Mouse (Mus musculus) urinary bladder, postnatal 4 days (tissue): Measurements from ENCODE around the gene Gpr179.
"Not testable (repeated sequence)": the region's sequence is repeated elsewhere in the genome, so short reads cannot be mapped to it uniquely, and the experiment has no call there.

Experiments
- DNase-seq, 2 experiments: peaks; one replicate each; pipeline ENCODE4 v3.0.0; 2021 to 2022; ENCODE audit warnings: low spot score in 2 of 2

Gpr179 gene

GRCm38 (mm10) chr11:97321197-97321596, 30.7 kb downstream of the Gpr179 start:
- no peak for DNase-seq

DNA sequence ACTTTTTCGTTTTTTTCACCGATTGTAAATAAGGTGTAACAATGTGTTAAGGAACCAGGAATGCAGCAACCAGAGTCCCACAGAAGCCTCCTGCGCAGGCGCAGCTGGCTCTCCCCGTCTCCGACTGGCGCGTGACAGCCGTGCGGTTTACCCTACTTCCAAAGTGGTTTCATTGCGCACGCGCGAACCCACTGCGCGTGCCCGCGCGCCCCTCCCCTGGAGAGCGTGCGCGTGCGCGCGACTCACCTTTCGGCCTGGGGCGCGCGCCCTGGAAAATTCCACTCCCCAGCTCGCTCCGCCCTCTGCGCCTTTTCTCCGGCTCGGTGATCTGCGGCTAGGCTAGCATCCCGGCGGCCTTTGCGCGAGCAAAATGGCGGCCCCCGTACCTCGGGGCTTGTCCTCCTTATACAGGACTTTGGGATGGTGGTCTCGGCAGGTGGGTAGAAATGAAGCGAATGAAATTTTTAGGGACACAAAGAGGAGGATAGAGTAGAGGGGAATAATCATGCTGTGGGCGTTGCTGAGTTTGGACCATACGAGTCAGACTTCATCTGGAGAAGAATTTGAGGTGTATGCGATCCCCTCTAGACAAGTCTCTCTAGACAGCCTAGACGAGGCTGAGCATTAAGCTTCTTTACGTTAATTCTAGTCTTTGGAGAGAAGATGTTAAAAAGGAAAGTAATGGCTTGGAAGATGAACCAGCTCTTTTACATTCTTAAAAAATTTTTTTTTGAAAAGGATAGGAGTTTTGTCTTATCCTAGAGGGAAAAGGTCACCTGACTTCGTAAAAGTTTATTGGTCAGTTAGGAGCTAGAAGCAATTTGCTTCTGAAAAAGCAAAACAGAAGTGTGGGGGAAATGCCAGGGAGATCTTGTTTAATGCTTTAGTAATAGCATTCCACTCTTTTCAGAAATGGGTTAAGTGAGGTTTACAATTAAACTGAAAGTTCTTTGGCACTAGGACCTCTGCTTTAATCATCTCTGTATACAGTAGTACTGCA, 36.1 kb downstream of the Gpr179 start, which contains the start of gene Mrpl45:
Mrpl45 (plus strand) TSS at position 213 of the 1,000 bp plus-strand sequence.
- DNase-seq, result peak; percentile 98

GRCm38 (mm10) chr11:97314751-97315503, 37.0 kb downstream of the Gpr179 start:
- no peak for DNase-seq

DNA sequence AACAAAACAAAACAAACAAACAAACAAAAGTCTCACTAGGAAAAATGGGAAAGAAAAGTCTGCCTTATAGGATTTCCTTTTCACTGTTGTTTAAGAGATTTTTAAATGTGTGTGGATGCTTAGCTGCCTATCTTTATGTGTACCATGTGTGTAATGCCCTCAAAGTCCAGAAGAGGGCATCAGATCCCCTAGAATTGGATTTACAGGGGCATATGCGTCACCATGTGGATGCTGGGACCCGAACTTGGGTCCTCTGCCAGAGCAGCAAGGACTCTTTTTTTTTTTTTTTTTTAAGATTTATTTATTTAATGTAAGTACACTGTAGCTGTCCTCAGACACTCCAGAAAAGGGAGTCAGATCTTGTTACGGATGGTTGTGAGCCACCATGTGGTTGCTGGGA, 37.8 kb downstream of the Gpr179 start:
- DNase-seq, result no peak

DNA sequence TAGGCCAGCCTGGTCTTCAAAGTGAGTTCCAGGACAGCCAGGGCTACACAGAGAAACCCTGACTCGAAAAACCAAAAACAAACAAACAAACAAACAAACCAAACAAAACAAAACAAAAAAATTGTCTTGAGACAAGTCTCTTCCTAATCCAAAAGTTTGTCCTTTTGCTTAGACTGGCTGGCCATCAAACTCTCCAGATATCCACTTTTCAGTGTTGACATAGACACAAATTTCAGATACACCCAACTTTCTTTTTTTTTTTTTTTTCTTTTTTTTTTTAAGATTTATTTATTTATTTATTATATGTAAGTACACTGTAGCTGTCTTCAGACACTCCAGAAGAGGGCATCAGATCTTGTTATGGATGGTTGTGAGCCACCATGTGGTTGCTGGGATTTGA, 39.0 kb downstream of the Gpr179 start:
- not testable (repeated sequence) for DNase-seq

GRCm38 (mm10) chr11:97310895-97311631, 40.8 kb downstream of the Gpr179 start:
- DNase-seq, result peak in 1 of 2 experiments; percentile 29

DNA sequence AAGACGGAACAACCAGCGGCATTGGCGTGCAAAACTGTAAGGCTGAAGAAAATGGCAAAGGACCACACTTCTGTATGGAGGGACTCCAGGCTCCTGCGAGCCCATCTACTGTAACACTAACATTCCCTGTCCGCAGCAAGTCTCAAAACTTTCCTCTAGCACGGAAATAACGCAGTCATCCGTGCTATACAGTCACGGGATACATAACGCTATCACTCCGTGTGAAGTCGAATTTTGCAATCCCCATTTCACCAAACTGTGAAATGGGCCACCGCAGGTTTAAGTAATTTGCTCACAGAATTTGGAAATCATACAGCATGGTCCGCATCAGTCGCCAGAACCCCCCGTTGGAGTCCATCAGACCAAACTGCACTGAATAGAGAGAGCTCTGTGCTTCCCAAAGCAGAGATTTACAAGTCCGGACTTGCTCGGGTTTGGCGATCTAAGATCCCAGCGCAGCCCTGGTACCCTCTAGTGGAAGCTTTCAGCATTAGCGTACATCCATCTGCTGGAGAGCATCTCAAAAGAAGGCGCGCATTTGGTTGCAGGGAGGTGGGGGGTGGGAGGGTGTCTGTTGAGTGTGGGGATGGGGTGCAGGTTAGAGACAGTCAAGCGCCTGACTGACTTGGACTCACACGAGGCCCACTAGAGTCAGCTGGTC, 41.8 kb downstream of the Gpr179 start:
- DNase-seq, result peak in 1 of 2 experiments; percentile 68

- peak in 1 of 2 experiments; percentile 67 for DNase-seq
These were observed 42.4 kb downstream of the Gpr179 start for GRCm38 (mm10) chr11:97309451-97309836.

DNA sequence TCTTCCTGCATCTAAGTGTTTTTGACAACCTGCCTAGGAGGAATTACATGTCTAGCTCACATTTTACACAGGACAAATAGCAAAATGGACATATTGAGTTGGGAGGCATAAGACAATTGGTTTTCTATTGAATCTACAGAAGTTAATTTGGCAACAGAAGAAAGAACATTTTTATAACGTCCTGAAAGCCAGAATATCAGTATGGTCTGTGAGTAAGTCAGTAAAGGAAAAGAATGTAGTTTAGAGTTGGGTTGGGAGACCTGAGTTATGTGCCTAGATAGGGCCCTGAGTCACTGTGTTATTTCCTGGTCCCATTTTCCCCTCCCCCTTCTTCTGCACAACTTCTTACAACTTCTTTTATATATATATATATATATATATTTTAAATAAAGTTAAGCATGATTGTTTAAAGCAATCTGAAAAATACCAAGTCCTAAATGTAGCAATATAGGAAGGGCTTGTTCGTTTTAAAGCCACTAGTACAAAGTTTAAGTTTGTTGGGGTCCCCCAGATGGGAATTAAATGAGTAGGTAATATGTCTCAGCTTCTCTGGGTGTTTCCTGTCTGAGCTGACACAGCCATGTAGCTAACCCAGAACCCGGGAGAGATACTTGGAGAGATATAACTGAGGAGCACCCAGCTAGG, 42.9 kb downstream of the Gpr179 start:
- no peak for DNase-seq

DNA sequence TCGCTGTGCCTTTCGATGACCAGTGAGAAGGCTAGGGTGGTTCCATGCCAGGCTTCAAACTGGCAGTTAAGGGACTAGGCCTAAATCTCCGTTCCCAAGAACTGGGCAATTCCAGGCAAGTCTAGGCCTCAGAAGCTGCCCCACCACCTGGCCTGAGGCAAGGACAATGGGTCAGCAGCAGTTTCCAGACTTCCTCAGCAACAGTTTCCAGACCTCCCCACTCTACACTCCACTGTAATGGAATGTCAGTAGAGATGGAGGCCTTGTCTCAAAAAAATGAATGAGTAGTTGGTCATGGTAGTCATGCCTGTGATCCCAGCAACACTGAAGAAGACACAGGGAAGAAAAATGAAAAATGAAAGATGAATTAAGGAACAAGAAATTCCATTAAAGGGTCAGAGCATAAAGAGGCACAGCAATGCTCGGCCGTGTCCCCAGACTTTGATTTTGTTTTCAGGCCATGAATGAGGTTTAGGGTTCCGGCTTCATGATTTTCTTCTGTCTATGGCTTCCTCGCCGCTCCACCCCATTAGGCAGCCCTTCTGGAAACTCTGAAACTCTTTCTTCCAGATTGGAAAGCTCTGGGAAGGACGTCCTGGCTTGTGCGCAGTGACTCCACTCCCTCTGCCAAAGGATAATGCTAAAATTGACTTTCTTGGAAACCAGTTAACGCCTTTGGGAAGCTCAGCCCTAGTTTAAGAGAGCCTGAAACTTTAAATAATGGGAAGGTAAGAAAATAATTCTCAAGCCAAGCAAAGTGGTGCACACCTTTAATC, 44.4 kb downstream of the Gpr179 start:
- DNase-seq, result no peak

DNA sequence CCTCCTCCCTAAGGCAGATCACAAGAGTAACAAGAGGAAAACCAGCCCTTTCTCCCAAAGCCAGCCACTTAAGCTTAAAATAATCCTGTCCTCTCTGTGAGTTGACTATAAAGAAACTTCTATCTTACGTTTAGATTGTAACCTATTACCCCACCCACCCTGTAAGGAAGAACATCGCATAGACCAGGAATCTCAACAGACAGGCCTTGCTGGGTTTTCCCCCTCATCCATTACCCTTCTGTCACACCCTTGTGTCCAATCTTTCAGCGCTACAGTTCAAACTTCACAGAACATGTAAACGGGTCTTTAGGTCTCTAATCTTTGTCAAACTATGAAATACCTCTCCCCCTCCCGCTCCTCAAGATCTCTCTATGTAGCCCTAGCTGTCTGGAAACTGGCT, 47.2 kb downstream of the Gpr179 start:
- DNase-seq, result no peak

DNA sequence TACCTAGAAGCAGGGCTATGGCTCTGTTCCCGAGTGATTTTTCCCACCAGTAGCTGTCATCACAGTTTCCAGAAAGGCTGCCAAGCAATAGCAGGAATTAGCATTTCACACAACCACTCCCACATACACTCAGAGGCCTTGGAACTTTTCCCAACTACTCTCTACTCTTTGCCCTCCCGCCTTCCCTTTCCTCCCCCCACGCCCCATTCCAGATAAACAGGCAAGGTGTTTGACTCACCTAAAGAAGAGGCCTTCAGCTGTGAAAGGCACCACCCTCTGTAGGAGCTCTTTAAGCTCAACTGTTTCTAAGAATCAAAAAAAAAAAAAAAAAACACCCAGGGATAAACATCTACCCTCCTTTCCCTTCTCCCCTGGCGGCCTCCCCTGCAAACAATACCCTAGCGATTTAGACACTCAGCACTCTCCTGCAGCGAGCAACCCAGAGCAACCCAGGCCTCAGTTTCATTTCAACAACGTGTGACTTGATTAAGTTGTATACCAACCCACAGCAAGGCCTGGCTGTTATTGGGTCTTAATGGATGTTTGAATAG, 49.6 kb downstream of the Gpr179 start:
- DNase-seq, result no peak

DNA sequence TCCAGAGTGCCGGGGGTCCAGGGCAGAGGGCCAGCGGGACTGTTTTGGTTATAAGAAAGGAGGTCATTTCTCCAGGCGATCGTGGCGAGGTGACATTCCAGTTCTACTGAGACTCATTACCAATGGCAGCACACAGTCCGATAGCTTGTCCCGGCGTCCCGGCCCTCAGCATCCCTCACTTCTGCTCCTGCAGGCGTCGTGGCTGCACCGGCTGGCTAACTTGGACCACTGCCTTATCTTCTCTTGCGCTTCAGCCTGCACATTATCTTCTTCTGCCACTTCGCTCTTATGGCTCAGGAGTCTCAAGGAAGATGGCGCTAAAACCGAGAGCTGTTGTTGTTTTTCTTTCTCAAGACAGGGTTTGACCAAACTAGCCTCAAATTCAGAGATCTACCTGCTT, 50.5 kb downstream of the Gpr179 start:
- no peak for DNase-seq

- DNase-seq, result no peak
These were observed 51.9 kb downstream of the Gpr179 start for GRCm38 (mm10) chr11:97299939-97300338.

GRCm38 (mm10) chr11:97296542-97296941, 55.3 kb downstream of the Gpr179 start:
- no peak for DNase-seq

- no peak for DNase-seq
These were observed 59.1 kb downstream of the Gpr179 start for GRCm38 (mm10) chr11:97292731-97293130.

DNA sequence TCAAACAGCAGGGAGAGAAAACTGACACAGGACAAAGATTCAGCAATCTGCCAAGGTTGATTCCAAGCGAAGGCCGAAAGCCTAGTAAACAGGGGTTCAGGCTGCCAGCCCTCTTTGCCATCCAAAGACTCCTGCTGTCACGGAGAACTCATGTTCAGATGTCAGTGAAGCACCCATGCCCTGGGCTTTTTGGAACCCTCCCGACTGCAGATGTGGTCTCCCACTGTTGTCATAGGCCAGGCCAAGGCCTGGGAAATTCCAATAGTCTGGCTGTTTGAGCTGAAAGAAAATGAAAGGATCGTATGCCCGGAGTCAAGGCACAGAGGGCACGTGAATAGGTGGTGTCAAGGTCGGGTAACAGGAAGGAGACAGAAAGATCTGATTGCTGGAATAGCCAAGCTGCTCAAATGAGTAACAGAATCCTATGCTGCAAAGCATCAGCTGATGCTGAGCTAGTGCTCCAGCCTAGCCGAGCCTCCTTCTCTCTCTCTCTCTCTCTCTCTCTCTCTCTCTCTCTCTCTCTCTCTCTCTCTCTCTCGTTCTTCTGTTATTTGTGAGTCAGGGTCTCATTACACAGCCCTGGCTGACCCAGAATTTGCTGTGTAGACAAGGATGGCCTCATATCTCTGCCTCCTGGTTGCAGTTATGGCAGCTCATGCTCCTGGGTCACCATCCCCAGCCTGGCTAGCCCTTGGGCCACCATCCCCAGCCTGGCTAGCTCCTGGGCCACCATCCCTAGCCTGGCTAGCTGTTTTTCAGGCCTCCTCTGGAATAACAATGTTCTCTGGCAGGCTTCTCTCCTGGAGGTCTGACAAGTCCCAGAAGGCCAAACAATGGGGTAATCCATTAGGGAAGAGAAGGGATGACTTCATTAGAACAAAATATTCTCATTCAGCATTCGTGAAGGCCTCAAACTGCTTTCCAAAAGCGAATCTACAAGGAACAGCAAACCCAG, 62.3 kb downstream of the Gpr179 start:
- DNase-seq, result no peak

GRCm38 (mm10) chr11:97287643-97288042, 64.2 kb downstream of the Gpr179 start:
- no peak for DNase-seq

GRCm38 (mm10) chr11:97286973-97287372, 64.9 kb downstream of the Gpr179 start:
- no peak for DNase-seq
